Mouse (Mus musculus): ENCODE data around the gene Usb1.

The Usb1 gene

DNA sequence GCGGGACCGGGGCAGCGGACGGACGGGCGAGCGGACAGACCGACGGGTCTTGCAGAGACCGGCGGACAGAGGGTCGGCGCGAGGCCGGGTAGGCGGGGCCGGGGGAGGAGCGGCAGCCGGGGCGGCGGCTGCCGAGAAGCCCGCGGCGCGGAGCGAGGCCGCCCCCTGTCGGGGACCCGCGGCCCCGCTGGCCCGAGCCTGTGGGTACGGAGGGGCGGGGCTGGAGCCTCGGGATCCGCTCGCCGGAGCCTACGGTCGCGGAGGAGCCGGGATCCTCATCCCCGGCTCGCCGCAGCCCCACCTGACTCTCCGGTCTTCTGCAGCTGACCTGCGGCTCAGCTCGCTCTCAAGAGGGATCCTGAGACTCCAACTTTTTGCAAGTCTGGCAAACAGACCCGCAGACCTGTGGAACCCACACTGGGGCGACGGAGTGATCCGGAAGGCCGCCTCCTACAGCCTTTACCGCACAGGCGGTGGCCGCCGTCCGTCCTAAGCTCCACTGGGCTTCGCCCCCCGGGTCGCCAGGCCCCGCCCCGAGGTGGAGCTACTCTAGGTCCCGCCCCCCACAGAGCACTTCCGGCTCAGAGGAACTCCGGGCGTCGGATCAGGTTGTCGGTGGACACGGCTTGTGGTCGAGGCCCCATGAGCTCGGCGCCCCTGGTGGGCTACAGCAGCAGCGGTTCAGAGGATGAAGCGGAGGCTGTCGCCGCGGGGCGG lies at the start of gene Usb1, which contains the start of gene Zfp319:
Usb1 (plus strand) TSS at position 565 of the 717 bp plus-strand sequence.
Zfp319 (minus strand) TSS at position 231 of the 717 bp plus-strand sequence.
- peak; percentile 95 for DNase-seq

DNA sequence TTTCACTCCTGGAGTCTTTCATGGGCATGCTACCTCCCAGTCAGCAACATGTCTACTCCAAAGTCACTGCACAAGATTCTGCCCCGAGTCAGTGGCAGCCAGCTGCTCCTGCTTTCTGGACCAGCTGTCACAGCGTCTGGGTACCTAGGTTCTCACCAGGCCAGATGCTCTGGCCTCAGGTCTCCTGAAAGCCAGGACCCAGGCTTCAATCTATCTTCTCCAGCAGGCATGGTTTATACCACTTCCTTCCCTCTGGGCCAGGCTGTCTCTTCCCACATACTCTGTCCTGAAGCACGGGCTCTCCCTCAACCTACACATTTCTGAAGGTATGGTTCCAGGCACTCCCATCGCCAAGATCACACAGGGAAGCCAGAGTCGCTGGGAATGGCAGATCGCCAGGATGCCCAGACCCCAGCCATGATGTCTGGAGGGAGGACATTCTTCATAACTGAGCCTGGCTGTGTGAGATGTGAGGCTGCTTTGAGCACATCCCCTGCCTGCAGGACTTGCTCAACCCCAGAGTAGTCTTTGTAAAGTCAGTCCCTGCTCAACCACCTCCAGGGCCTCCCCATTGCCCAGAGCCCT lies 42.9 kb upstream of the Usb1 start:
- DNase-seq, result no peak

DNA sequence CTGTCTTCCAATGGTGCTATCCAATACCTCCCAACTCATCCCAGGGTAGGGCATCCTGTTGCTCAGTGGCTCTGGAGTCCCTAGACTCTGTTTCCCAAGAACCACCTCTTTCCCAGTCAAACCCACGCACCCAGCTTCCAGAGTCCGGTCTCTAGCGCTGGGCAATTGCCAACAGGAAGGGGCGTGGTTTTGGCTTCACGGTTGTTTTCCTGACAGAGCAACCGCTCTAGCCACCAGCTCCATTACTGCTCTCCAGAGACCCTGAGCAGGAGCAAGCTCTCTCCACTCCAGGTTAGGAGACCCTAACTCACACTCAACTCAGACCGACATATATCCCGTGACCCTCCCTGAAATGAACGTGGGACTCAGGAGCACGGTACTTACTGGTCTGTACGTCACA lies 38.9 kb upstream of the Usb1 start:
- DNase-seq, result no peak

- DNase-seq, result no peak
These were observed 38.2 kb upstream of the Usb1 start for GRCm38 (mm10) chr8:95293891-95294290.

- DNase-seq, result peak; percentile 28 to 40
These were observed 29.7 kb upstream of the Usb1 start for GRCm38 (mm10) chr8:95302410-95302809.

DNA sequence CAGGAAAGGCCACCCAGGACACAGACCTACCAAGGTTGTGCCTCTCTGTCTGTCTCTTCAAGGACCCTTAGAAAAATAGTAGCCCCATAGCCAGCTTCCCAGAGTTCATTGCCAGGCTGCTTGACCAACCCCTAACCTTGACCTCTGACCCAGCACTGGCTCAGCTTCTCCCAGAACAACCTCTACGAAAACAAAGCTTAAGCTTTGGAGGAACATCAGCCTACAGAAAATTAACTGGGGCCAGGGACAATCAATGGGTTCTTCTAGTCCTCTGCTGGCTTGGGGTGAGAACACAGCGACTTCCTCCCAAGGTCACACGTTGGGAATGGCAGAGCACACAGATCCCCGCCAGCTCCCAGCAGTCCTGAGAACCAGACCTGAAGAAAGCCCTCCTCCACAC lies 26.6 kb upstream of the Usb1 start:
- DNase-seq, result no peak

GRCm38 (mm10) chr8:95306431-95306830 lies 25.7 kb upstream of the Usb1 start, which contains the start of gene Cngb1:
Gene Cngb1 (minus strand): TSS chr8:95306585.
- no peak for DNase-seq

DNA sequence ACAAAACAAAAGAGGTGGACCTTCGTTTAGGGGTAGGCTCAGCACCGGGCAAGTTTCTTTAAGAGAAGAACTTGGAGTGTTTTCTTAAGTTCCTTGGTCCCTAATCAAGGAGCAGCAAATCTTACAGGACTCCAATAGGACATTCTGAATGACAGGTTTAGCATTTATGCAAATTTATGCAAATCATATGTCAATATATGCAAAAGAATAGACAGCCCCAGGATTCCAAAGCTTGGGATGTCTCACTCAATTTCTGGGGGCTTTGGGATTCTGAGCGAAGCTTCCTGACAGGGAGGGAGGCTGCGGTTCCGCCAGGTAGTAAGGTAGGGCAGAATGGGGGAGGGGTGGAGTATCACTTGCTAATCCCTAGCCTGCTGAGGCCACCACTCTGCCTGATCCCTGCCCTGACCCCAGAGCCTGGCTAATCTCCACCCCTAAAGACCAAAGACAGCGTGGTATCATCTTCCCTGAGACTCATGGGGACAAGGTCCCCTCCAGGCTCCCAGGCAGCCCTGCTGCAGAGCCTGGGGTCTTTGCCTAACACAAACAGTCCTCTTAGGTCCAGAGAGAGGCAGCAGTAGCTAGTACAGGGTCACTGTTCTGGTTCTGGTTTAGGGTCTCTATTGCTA lies 21.6 kb upstream of the Usb1 start, which contains the start of gene Tepp:
Tepp (plus strand) TSS at position 225 of the 629 bp plus-strand sequence.
- no peak for DNase-seq

GRCm38 (mm10) chr8:95312836-95313235 lies 19.2 kb upstream of the Usb1 start:
- DNase-seq, result peak in 1 of 2 experiments; percentile 31

DNA sequence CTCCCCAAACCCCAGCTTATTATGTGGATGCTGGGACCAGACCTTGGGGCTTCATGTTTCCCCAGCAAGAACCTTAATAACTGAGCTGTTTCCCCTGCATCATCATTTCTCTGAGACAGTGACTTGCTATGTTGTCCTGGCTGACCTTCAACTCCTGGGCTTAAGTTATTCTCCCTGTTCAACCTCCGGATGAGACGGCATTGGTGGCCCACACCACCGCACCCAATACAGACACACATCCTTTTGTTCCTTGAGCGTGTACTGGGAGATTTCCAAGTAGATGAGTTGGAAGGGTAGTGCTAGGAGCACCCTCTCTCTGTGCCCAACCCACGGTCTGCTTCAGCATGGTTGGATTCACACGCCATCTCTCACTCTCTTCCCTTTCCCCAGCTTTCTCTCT lies 18.2 kb upstream of the Usb1 start:
- DNase-seq, result no peak

DNA sequence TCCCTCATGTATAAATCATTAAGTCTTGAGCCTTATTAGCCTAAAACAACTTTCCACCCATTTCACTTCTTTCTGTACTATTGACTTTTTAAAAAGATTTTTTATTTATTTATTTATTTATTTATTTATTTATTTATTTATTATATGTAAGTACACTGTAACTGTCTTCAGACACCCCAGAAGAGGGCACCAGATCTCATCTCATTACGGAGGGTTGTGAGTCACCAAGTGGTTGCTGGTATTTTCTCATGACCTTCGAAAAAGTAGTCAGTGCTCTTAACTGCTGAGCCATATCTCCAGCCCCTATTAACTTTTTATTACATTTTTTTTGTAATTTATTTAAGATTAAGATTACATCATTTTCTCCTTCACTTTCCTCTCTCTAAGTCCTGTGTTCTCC lies 17.4 kb upstream of the Usb1 start:
- DNase-seq, result no peak

- DNase-seq, result no peak
These were observed 16.7 kb upstream of the Usb1 start for GRCm38 (mm10) chr8:95315350-95315749.

GRCm38 (mm10) chr8:95320224-95321139 lies 11.6 kb upstream of the Usb1 start:
- DNase-seq, result peak; percentile 84

DNA sequence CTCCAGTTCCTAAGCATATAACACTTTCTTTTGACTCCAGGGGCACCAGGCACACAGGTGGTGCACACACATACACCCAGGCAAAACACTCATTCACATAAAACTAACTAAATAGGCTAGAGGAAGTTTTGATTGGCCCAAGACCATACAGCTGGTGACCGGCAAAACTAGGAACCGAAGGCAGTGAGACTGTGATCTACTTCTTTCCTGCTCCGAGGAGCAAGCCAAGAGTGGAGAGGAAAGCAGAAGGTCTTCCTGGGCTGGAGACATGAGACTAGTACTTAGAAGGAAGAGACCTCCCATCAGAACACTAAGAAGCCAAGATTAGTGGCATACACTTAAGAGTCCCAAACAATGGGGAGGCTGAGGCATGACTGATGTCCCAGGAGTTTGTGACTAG lies 8.9 kb upstream of the Usb1 start:
- DNase-seq, result no peak

DNA sequence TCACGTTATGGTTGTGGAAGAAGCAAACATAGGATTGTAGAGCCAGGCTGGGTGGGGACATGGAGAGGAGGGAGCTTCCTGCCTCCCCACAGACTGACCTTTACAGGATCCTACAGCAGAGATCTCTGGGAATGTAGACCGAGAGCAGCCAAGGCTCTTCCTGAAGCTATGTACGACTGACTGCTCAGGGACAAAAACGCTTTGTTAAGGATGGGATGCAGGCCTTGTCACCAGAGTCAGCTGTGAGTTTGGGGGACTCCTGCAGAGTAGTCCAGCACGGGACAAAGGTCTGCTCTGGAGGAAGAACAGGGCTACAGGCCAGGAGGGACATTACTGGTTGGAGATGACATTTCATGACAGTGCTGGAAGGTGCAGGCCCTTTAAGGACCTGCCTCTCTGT lies 7.4 kb upstream of the Usb1 start:
- DNase-seq, result no peak

DNA sequence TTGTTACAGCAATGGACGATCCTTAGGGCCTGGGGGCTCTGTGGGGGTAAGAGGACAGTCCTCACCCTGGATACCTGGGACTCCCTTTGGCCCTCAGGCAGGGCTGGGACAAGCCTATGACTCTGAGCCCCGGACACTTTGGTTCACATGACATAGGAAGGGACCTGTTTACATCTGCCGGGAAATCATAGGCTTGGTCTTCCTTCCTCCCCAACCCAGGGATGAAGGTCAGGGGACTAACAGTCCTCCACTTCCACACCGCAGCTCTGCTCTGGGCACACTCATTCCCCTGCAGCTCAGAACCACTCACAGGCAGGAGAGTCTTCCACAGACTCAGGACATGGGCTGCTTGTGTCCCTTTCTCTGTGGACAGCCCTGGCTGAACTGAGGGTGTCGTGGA lies 5.3 kb upstream of the Usb1 start:
- no peak for DNase-seq

DNA sequence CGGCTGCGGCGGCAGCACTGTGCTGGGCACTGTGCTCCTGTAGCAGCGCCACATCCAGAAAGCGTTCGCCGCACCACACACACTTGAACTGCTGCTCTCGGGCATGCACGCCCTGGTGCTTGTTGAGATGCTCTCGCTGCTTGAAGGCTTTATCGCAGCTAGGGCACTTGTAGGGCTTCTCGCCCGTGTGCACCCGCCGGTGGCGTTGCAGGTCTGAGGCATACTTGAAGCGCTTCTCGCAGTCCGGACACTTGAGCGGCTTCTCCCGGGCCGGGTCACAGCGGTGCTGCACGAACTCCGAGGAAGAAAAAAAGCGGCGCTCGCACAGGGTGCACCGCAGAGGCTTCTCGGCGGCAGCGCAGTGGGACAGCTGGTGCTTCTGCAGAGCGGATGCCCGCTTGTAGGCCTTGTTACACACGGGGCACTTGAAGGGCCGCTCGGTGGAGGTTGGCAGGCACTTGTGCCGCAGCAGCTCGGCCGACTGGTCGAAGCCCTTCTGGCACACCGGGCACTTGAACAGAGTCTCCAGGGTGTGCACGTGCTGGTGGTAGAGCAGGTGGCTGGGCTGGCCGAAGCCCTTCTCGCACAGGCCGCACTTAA lies 4.1 kb upstream of the Usb1 start:
- DNase-seq, result no peak

DNA sequence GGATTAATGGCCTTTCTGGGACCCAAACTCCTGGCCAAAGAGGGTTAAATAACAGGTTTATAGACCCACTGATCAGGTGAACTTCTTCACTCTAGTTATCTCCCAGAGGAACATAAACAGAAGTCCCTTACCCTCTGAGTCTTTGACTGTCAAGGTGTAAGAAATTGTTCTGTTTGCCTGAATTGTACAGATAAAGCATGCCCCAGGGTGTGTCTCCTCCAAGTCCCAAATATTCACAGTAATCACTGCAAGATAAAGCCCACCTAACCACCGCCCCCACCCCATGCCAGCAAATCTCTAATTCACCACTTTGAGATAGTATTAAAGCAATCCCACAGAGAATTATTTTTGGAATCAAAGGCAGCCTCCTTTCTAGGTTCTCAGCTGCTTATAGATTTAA lies 1.7 kb upstream of the Usb1 start:
- no peak for DNase-seq

DNA sequence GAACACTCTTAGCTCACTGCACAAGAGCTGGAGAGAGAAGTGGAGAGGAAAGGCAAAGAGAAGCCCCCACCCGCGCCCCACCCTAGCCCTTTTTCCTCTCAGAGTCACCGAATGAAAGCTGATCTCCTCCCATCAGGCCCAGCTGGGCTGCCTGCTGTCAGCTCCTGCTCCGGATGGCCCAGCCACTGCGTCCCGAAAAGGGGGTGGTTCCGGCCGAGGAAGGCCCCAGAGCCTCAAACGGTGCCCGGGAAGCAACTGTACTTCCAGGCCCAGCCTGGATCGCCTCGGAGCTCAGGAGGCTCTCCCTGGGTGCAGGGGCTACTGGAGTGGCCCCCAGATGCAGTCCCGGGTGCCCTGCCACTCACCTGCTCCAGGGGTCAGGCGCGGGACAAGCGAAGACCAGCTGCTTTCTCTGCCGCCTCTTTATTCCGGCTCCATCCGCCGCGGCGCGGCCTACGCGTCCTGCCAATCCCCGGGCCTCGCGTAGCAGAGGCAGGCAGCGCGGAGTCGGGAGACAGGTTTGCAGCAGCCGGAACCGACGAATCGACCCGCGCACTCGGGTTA lies 846 bp upstream of the Usb1 start:
- no peak for DNase-seq

DNA sequence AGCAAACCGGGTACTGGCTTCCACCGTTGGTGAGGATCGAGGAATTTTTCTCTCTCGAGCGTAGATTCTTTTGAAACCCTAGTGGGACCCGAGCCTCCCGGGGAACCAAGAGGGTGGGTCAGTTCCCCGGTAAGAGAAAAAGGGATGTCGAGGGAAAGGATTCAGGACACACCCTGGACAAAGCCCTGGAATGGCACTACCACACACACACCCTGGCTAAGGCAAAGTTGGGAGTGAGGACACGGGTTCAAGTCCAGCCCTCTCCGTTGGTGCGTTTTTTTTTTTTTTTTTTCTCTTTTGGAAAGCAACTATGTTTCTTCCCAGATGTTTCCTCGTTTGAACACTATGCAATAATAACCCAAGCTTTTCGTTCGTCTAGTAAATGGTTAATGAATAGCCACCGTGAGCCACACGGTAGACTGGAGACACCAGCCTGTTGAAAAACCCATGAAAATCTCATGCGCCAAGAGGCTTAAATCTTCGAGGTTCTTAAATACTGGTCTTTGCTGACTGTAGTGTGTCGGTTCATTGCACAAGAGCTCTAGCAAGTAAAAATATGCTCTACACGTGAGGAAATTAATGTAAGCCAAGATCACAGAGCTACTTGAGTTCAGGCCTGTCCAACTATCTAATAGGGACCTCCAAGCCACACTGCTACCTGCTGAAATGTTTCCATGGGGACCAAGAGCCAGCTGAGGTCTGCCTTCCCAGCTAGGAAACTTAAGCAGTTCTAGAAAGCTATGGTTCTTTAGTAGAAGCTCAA lies 534 bp downstream of the Usb1 start:
- DNase-seq, result no peak

- DNase-seq, result no peak
These were observed 3.6 kb downstream of the Usb1 start for GRCm38 (mm10) chr8:95335706-95336105.

Measured in thymus, postnatal 36 days (tissue).